Mouse (Mus musculus) Muller cell, postnatal 12 days (primary cell): ENCODE results near the gene Rasgrf2.
A peak's percentile ranks its signal among the peaks of the same experiment; 100 is the strongest.

ENCODE experiments used
- DNase-seq: peaks from one replicate; pipeline ENCODE4 v3.0.0-alpha.2; 2015; ENCODE audit errors: inconsistent ontology term

Rasgrf2 gene

DNA sequence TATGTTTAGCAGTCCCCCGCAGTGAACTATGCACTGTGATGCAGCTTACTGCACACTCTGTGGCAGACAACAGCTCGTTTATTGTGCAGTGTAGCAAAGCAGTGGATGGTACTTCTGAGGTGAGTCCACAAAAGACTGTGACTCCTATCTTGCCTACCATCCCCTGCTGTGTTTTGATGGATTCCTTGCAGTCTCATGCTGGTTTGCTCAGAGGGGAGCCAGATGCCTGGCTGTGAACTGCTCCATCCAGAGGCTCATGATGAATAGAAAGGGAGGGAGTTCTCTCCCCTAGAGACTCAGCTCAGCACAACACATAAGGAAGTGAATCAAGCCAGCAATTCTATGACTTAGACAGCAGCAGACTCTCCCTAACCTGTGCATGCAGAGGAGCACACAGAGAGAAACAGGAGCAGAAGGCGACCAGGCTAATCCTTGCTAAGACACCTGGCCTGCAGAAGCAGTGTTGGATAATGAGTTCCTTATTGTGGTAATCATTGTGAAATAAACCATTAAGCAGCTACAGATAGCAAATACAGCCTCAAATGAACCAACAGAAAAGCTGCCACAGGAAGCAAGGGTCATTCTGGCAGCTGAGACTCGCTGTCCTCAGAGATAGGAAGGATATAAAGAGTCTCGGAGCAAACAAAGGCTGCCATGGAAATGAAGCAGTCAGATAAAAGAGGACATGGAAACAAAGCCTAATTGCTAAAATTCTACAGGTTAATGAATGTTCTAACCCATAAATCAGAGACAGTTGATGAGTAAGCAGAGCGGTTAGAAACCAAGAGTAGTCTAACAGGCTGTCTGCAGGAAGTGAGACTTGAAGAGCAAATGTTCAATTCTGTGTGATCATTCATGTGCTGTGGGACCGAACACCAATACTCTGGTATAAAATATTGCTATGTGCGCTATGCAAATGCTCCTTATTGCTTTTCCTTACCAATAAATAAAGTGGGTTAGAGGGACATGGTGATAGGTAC lies 89.6 kb downstream of the Rasgrf2 start:
- peak; percentile 79 for DNase-seq

- DNase-seq = no peak
These were observed 100.9 kb downstream of the Rasgrf2 start for GRCm38 (mm10) chr13:92030364-92031057.

DNA sequence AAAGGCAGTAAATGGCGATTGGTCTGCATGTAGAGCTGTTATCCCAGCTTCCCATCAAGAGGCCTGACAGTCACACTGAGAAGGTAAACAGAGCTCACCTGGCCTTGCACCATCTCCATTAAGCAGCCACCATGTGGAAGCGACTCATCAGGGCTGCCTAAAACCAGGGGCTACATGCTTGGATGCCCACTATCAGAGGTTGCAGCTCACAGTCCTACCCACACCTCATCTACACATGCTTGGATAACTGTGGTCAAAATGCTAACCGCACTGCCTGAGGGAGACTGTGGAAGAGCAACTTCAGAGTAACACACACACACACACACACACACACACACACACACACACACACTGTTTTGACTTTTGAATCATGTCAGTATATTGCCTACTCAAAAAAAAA lies 101.8 kb downstream of the Rasgrf2 start:
- DNase-seq = peak; percentile 2

DNA sequence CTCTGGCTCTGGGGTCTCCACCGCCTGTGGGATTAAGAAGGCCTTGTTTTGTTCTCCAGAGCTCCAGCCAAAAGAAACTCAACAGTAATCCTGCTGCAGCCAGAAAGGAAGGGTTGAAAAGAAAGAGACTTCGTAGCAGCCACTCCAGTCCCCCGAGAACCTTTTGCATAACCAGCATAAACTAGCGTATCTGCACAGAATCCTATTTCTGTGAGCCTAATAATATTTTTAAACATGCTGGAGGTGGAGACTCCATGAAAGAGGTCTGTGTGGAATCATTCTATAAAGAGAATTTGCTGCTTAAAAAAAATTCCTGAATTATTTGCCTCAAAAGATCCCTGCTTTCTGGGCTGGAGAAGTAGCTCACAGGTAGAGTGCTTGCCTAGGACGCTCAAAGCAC lies 103.5 kb downstream of the Rasgrf2 start:
- DNase-seq = no peak

GRCm38 (mm10) chr13:92026651-92027050 lies 104.8 kb downstream of the Rasgrf2 start:
- no peak for DNase-seq

DNA sequence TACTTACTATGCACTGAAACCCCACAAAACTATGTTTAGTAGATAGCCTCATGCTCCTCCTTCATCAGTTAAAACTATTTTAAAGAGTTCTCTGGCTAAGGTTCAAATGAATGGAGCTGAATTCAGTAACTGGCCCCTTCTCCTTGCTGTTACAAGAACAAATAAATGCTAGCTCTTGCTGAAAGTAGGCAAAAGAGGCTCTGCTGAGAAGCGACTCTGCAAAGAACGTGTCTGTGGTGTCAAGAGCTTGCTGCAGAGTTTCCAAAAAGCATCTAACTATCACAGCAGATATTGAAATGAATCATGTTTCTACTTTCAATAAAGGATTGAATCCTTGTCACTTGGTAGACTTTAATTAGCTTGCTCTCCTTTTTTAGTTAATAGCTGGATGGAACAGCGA lies 106.3 kb downstream of the Rasgrf2 start:
- no peak for DNase-seq

DNA sequence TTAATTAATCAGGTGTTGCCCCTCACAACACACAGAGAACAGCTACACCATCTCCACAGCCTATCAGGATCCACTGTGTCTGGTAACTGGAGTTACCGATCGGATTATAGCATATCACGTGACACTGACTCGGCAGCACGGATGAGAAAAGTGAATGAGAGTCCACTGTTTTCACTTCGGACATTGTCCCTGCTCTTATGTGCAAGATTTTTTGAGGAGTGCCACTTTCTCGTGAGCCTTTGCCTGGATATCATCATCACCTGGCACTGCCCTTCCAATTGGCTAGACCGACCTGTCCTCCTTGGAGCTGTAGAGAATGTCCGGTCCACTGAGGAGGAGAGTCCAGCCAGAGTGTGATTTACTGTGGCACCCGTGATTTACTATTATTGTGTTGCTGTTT lies 109.3 kb downstream of the Rasgrf2 start:
- no peak for DNase-seq

- DNase-seq = no peak
These were observed 134.5 kb downstream of the Rasgrf2 start for GRCm38 (mm10) chr13:91996929-91997328.

GRCm38 (mm10) chr13:91991412-91991811 lies 140.0 kb downstream of the Rasgrf2 start:
- no peak for DNase-seq

GRCm38 (mm10) chr13:91990709-91991284 lies 140.7 kb downstream of the Rasgrf2 start:
- no peak for DNase-seq

DNA sequence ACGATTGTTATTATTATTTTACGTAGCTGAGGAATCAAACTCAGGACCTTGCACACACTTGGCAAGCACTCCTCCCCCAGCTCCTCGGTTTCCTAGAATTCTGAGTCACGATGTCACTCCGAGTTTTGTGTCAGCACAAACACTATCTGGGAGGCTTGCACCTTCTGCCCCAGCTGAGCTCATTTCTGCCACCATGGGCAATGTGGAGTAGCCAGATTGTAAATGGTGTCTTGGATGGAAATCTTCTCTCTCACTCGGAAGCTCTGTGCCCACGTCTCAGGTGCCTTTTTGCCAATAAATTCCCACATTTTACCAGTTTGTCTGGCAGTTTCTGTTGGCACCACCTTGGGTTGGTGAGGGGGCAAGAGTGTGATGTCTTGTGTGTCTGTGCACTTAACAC lies 143.1 kb downstream of the Rasgrf2 start:
- DNase-seq = no peak

DNA sequence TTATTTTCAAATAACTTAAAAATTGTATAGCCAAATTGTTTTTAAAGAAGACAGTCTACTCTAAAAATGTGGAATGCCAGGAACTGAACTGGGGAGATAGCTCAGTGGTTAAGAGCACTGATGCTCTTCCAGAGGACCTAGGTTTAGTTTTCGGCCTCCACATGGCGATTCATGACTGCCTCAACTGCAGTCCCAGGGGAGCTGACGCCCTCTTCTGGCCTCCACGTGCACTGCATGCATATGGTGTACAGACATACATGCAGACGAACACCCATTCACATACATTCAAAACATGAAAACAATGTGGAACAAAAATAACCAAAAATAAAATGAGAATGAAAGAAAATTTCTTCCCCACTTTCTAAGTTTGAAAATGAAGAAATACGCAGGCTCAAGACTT lies 144.5 kb downstream of the Rasgrf2 start:
- DNase-seq = no peak

DNA sequence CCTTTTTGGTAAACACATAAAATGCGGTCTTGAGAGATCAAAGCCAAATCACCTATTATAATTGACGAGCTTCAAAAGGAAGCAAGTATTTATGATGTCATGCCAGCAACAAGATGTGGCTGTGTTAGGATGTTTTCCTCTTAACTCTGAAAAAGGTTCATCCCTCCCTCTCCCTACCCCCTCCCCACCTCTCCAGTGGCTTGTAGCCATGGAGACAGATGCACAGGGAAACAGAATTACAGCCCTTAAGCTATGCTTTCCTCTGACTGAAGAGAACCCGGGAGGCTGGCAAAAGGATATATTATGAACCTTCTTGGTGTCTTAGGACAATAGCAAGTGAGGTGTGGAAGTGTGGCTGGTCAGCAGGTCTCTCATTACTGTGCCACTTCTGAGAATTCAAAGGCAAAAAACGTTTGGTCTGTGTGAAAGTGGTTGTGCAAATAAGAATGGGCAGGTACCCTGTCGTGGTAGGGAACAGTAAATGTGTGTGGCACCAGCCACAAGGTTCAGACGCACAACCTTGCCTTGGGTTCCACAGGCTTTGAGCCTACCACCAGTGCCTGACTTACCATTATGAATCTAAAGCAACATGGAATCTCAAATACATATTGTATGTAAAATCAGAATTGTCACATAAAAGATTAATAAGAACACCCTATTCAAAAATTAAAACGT lies 145.4 kb downstream of the Rasgrf2 start:
- DNase-seq = no peak

GRCm38 (mm10) chr13:91985019-91985418 lies 146.4 kb downstream of the Rasgrf2 start:
- no peak for DNase-seq

GRCm38 (mm10) chr13:91982080-91982479 lies 149.4 kb downstream of the Rasgrf2 start:
- DNase-seq = no peak

GRCm38 (mm10) chr13:91981414-91981813 lies 150.0 kb downstream of the Rasgrf2 start:
- no peak for DNase-seq

- DNase-seq = no peak
These were observed 154.5 kb downstream of the Rasgrf2 start for GRCm38 (mm10) chr13:91976971-91977370.

GRCm38 (mm10) chr13:91976541-91976940 lies 154.9 kb downstream of the Rasgrf2 start:
- no peak for DNase-seq

DNA sequence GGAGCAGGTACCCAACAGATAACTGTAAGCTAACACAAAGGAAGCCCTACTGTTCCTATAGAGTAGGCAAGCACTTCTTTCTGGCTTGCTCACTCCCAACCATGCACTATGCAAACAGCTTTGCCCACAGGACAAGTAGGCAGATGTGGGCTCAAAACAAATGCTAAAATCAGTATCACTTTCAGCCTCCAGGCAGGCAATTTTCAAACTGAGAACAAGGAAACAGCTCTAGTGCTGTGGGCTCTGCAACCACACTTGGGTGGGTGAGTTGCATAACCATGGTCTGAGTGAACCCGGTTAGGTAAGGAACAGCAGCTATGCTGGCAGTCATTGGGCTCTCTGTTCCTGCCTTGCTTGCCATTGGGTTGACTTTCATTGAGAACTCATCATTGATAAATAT lies 157.3 kb downstream of the Rasgrf2 start:
- no peak for DNase-seq

- no peak for DNase-seq
These were observed 160.2 kb downstream of the Rasgrf2 start for GRCm38 (mm10) chr13:91971246-91971645.

DNA sequence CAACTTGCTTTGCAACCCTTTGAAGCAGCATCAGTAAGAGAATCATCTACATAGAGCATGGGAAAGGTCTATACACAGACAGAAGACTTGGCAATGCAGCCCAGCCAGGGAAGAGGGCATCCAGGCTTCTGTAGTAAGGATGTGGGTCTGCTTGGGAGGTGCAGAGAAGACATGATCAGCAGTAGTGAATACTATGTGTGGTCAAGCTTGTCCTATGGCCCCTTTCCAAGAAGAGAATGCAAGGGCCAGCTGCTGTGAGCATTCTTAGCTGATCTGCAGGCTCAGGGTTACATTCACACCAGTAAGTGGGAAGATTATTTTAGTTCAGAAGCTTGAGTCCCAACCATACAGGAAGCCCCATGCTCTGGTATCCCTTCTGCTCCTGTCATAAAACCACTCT lies 175.0 kb downstream of the Rasgrf2 start:
- peak; percentile 66 for DNase-seq

DNA sequence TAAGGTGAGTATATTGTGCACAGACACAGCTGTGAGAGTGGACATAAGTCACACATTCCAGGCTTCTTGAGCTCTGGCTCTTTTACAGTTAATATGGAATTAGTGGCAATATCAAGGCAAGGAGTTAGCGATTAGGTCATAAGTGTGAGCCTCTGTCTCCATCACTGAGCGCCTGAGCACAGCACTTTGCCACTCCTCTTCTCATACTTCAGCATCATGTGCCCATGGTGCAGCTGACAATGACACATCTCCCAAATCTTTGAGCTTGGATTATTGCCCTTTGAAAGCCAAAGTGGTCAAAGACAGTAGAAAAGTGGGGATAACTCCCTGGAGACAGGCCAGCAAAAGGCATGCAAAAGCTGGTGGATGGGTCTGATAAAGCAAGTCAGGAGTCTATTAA lies 175.8 kb downstream of the Rasgrf2 start:
- peak; percentile 80 for DNase-seq
